Mouse (Mus musculus) forebrain, embryonic 14.5 days (tissue): ENCODE data around the gene Gm49383. TPM values are rescaled to one million over a fixed set of nuclear protein-coding genes. Genes with fewer than 3 reads are reported as not detected.

Source experiments
- ATAC-seq: fragments of 200-750 bp; cut with Nextera tagmentation; 2 replicates; pipeline ENCODE4 v1.8.0; 2017; ENCODE audit warnings: mild to moderate bottlenecking, moderate library complexity
- DNase-seq: peaks from one replicate; pipeline ENCODE4 v3.0.0-alpha.2; 2015; ENCODE audit warnings: low spot score
- H3K27ac ChIP-seq: fragments of 300-500 bp; sonication (generic); 2 replicates; pipeline ENCODE4 v1.5.1; 2014; ENCODE audit warnings: low read depth, mild to moderate bottlenecking, control low read depth, low read length, moderate library complexity
- H3K27me3 ChIP-seq: fragments of 300-500 bp; sonication (generic); replicated peaks from 2 replicates; pipeline ENCODE4 v1.6.1; 2014; ENCODE audit warnings: low read length, control low read depth, mixed read lengths; ENCODE audit not compliant: control insufficient read depth, insufficient read depth
- H3K36me3 ChIP-seq: fragments of 300-500 bp; sonication (generic); 2 replicates; pipeline ENCODE4 v1.6.1; 2014; ENCODE audit warnings: low read length, control low read depth; ENCODE audit not compliant: control insufficient read depth, insufficient read depth
- H3K4me1 ChIP-seq: fragments of 300-500 bp; sonication (generic); 2 replicates; pipeline ENCODE4 v1.6.1; 2014; ENCODE audit warnings: antibody characterized with exemption, low read length, control low read depth; ENCODE audit not compliant: control insufficient read depth, insufficient read depth
- H3K4me2 ChIP-seq: fragments of 300-500 bp; sonication (generic); 2 replicates; pipeline ENCODE4 v1.6.1; 2014; ENCODE audit warnings: mild to moderate bottlenecking, control low read depth, low read length
- H3K4me3 ChIP-seq: fragments of 300-500 bp; sonication (generic); 2 replicates; pipeline ENCODE4 v1.5.1; 2014; ENCODE audit warnings: low read depth, low read length, control low read depth
- H3K9ac ChIP-seq: fragments of 300-500 bp; sonication (generic); 2 replicates; pipeline ENCODE4 v1.6.1; 2014; ENCODE audit warnings: mild to moderate bottlenecking, low read length, control low read depth, moderate library complexity
- H3K9me3 ChIP-seq: fragments of 300-500 bp; sonication (generic); replicated peaks from 2 replicates; pipeline ENCODE4 v1.6.1; 2016; ENCODE audit warnings: low read length, control low read depth, mixed read lengths; ENCODE audit not compliant: control insufficient read depth
- WGBS: fragments of 180-500 bp; shearing (Covaris S2); extraction: QIAGEN DNeasy Blood & Tissue Kit; methylation state at CpG from one replicate; pipeline ENCODE4 v1.1.7; 2014; 5-methylcytosine and 5-hydroxymethylcytosine counted together
- microRNA-seq: library from miRNA; unstranded; fragments of <30 nt; microRNA quantifications from one replicate; pipeline ENCODE4, GENCODE M21; 2016
- polyA plus RNA-seq: library from polyadenylated mRNA; unstranded; fragments of >200 nt; fragmentation: Nextera tagmentation; extraction: Ambion mirVana; gene quantifications from 2 replicates; pipeline ENCODE4 v1.2.1, GENCODE M21; 2014

The Gm49383 gene
- polyA plus RNA-seq, 1 experiment from 2014 or later: 26.1 TPM

DNA sequence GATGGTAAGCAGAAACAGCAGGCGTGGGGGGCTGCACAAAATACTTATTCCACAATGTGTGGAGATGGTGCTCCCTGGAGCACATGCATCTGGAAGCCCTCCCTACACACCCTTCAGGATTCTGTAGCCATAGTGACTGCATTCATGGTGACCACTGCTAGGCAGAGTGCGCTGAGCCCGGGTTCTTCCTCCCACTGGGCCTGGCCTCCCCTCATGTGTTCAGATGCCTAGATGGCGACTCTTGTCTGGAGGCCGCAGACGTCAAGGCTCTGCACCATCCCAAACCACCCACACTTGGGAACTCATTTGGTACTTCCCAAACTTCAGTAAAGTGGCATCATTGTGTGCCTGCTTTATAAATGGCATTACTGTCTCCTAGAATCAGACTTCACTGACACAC, 53.4 kb downstream of the Gm49383 start:
- Histone ChIP-seq H3K9me3 (no peaks in the 10 kb centered on the region), H3K27ac (no peak overlapping the region), H3K9ac (no peak overlapping the region), H3K4me3 (no peak overlapping the region), H3K4me2 (no peak overlapping the region), H3K27me3 (no peaks in the 10 kb centered on the region), H3K4me1 (no peaks in the 10 kb centered on the region), H3K36me3 (no peaks in the 10 kb centered on the region)
- ATAC-seq (no peak), DNase-seq (no peak)
- WGBS: 86% methylated on average over 6 of the region's 6 CpGs

GRCm38 (mm10) chr12:69139841-69140240, 57.1 kb downstream of the Gm49383 start:
- no peaks in the 10 kb centered on the region for H3K4me1 ChIP-seq
- no peaks in the 10 kb centered on the region for H3K9me3 ChIP-seq
- no peak overlapping the region for H3K4me3 ChIP-seq
- H3K9ac ChIP-seq: no peak overlapping the region
- no peaks in the 10 kb centered on the region for H3K27me3 ChIP-seq
- no peak overlapping the region for H3K4me2 ChIP-seq
- no peaks in the 10 kb centered on the region for H3K36me3 ChIP-seq
- H3K27ac ChIP-seq: no peak overlapping the region
- no peak for DNase-seq
- WGBS: 93% methylated on average over 7 of the region's 7 CpGs
- ATAC-seq: no peak

- no peak for ATAC-seq
- DNase-seq: no peak
- H3K4me1 ChIP-seq: no peaks in the 10 kb centered on the region
- H3K4me2 ChIP-seq: no peak overlapping the region
- H3K36me3 ChIP-seq: no peaks in the 10 kb centered on the region
- H3K27ac ChIP-seq: no peak overlapping the region
- H3K4me3 ChIP-seq: no peak overlapping the region
- no peaks in the 10 kb centered on the region for H3K9me3 ChIP-seq
- no peak overlapping the region for H3K9ac ChIP-seq
- no peaks in the 10 kb centered on the region for H3K27me3 ChIP-seq
- 90% methylated on average over 3 of the region's 3 CpGs for WGBS
These were observed 57.7 kb downstream of the Gm49383 start for GRCm38 (mm10) chr12:69139201-69139600.

Small RNAs within 50 kb of the gene (microRNA-seq; reads per million reads assigned to microRNA genes)
- not detected for gene Gm47287
- not detected for gene Gm47295

Other genes starting within 250 kb of the Gm49383 start
- 1,099 and 1,463 TPM in 2 replicates for gene Rps29, start 37.9 kb downstream of the Gm49383 start, polyA plus RNA-seq
- 12.6 and 15.8 TPM in 2 replicates for gene Lrr1, start 28.3 kb downstream of the Gm49383 start, polyA plus RNA-seq
- 338 and 389 TPM in 2 replicates for gene Rpl36al, start 13.0 kb downstream of the Gm49383 start, polyA plus RNA-seq
- 35.5 and 38.6 TPM in 2 replicates for gene Mgat2, start 12.9 kb downstream of the Gm49383 start, polyA plus RNA-seq
- gene Dnaaf2, start 1.3 kb upstream of the Gm49383 start, polyA plus RNA-seq: 5.2 TPM in 2 replicates
- 20.9 and 22.1 TPM in 2 replicates for gene Gm49384, start 7.2 kb upstream of the Gm49383 start, polyA plus RNA-seq
- 11.3 and 13.9 TPM in 2 replicates for gene Pole2, start 31.1 kb upstream of the Gm49383 start, polyA plus RNA-seq
- gene Klhdc1, start 44.1 kb upstream of the Gm49383 start, polyA plus RNA-seq: 10.6 and 11.9 TPM in 2 replicates
- 286 TPM in 2 replicates for gene Klhdc2, start 99.6 kb upstream of the Gm49383 start, polyA plus RNA-seq
- 67.4 and 80.0 TPM in 2 replicates for gene Nemf, start 160.1 kb upstream of the Gm49383 start, polyA plus RNA-seq
- 33.8 and 34.5 TPM in 2 replicates for gene Arf6, start 175.0 kb upstream of the Gm49383 start, polyA plus RNA-seq
- 0.83 and 1.3 TPM in 2 replicates for gene Gm9887, start 175.4 kb upstream of the Gm49383 start, polyA plus RNA-seq